Mouse (Mus musculus) liver, postnatal 0 days (tissue): ENCODE results near the gene Ctr9.

Experiments used
- CTCF ChIP-seq: sonication (generic); IDR thresholded peaks from 2 replicates; pipeline ENCODE4 v1.5.1; 2016; ENCODE audit warnings: antibody characterized with exemption, low read depth
- EP300 ChIP-seq: IDR thresholded peaks from 2 replicates; pipeline ENCODE4 v1.6.1; 2016; ENCODE audit warnings: antibody characterized with exemption, low read depth, mild to moderate bottlenecking

DNA sequence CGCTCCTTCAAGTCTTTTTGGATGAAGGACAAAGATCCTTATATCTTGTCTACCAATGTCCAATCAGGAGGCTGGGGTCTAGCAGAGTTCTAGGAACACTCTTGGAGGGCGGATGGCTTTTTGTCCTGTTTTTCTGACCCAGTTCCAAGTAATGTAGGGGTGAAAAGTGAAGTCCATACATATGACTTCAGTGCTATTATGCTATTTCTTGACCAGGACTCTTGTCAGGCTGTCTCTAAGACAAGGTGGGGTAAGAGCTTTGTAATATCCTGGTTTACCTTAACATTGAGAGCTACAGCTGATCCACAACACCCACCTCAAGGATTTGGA is 41.4 kb downstream of the Ctr9 start:
- no peak for TF ChIP-seq CTCF
- TF ChIP-seq EP300: no peak
